Mouse (Mus musculus): ENCODE data around the gene Scgb1c1. TPM values are rescaled to one million over a fixed set of nuclear protein-coding genes. Genes with fewer than 3 reads are reported as not detected.

Scgb1c1 gene
- polyA plus RNA-seq, 2 experiments: not detected

GRCm38 (mm10) chr7:140848591-140848990 is 3.2 kb downstream of the Scgb1c1 start:
- Histone ChIP-seq H3K9ac (ENCODE audit: low read depth, low read length, severe bottlenecking) (no peak overlapping the region), H3K27me3 (ENCODE audit: control insufficient read depth, insufficient read depth, low read length) (no peaks in the 10 kb centered on the region), H3K4me1 (ENCODE audit: control insufficient read depth, insufficient read depth, low read length) (no peaks in the 10 kb centered on the region), H3K4me3 (replicated peaks; ENCODE audit: low read length) (no peak overlapping the region), H3K9me3 (ENCODE audit: control insufficient read depth, low read length) (no peaks in the 10 kb centered on the region), H3K36me3 (ENCODE audit: control insufficient read depth, insufficient read depth, low read length) (peaks cover 31% of the 10 kb centered on the region), H3K4me2 (replicated peaks; ENCODE audit: low read depth, low read length, severe bottlenecking) (no peak overlapping the region), H3K27ac (replicated peaks; ENCODE audit: low read depth, low read length) (no peak overlapping the region)
- TF ChIP-seq POLR2A (IDR thresholded peaks at IDR 0.05; ENCODE audit: borderline replicate concordance, extremely low read depth, insufficient read depth, insufficient read length): no peak
- WGBS: 86% methylated on average over 10 of the region's 10 CpGs
- no peak for ATAC-seq (ENCODE audit: low FRiP score, low read depth)
- DNase-seq (ENCODE audit: low spot score): no peak

- H3K4me1 ChIP-seq (ENCODE audit: control insufficient read depth, insufficient read depth, low read length): peaks cover 6% of the 10 kb centered on the region
- DNase-seq (ENCODE audit: low spot score): no peak
- no peak for TF ChIP-seq POLR2A (IDR thresholded peaks at IDR 0.05; ENCODE audit: borderline replicate concordance, extremely low read depth, insufficient read depth, insufficient read length)
- no peak overlapping the region for H3K4me2 ChIP-seq (replicated peaks; ENCODE audit: low read depth, low read length, severe bottlenecking)
- no peak overlapping the region for H3K9ac ChIP-seq (ENCODE audit: low read depth, low read length, severe bottlenecking)
- no peak overlapping the region for H3K4me3 ChIP-seq (replicated peaks; ENCODE audit: low read length)
- no peaks in the 10 kb centered on the region for H3K27me3 ChIP-seq (ENCODE audit: control insufficient read depth, insufficient read depth, low read length)
- H3K9me3 ChIP-seq (ENCODE audit: control insufficient read depth, low read length): no peaks in the 10 kb centered on the region
- ATAC-seq (ENCODE audit: low FRiP score, low read depth): no peak
- 95% methylated on average over 4 of the region's 4 CpGs for WGBS
- H3K27ac ChIP-seq (replicated peaks; ENCODE audit: low read depth, low read length): no peak overlapping the region
- H3K36me3 ChIP-seq (ENCODE audit: control insufficient read depth, insufficient read depth, low read length): peaks cover 42% of the 10 kb centered on the region
Measured at GRCm38 (mm10) chr7:140851916-140852315, 6.6 kb downstream of the Scgb1c1 start.

DNA sequence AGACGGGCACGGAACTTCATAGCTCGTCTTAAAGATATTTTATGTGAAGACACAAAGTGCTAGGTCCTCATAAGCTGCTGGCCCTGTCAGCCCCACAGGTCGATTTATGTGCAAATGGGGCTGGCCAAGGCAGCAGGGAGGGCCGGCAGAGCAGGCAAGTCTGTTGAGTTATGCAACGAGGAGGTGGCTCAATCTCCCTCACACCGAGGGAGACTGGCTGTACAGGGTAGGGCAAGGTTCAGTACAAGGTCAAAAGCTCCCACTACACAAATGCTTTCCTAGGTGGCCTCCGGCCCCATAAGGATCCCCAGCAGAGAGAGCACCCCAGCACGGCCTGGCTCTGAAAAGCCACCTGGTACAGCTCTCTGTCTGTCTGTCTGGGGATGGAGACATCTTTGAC is 8.0 kb downstream of the Scgb1c1 start:
- Histone ChIP-seq H3K27ac (replicated peaks; ENCODE audit: low read depth, low read length) (no peak overlapping the region), H3K4me1 (ENCODE audit: control insufficient read depth, insufficient read depth, low read length) (peaks cover 14% of the 10 kb centered on the region), H3K27me3 (ENCODE audit: control insufficient read depth, insufficient read depth, low read length) (no peaks in the 10 kb centered on the region), H3K4me3 (replicated peaks; ENCODE audit: low read length) (no peak overlapping the region), H3K9ac (ENCODE audit: low read depth, low read length, severe bottlenecking) (no peak overlapping the region), H3K36me3 (ENCODE audit: control insufficient read depth, insufficient read depth, low read length) (peaks cover 42% of the 10 kb centered on the region), H3K9me3 (ENCODE audit: control insufficient read depth, low read length) (no peaks in the 10 kb centered on the region), H3K4me2 (replicated peaks; ENCODE audit: low read depth, low read length, severe bottlenecking) (no peak overlapping the region)
- DNase-seq (ENCODE audit: low spot score): no peak
- TF ChIP-seq POLR2A (IDR thresholded peaks at IDR 0.05; ENCODE audit: borderline replicate concordance, extremely low read depth, insufficient read depth, insufficient read length): no peak
- no peak for ATAC-seq (ENCODE audit: low FRiP score, low read depth)
- WGBS: 85% methylated on average over 9 of the region's 9 CpGs

- peaks cover 19% of the 10 kb centered on the region for H3K4me1 ChIP-seq (ENCODE audit: control insufficient read depth, insufficient read depth, low read length)
- WGBS: 94% methylated on average over 18 of the region's 18 CpGs
- no peaks in the 10 kb centered on the region for H3K27me3 ChIP-seq (ENCODE audit: control insufficient read depth, insufficient read depth, low read length)
- no peak for TF ChIP-seq POLR2A (IDR thresholded peaks at IDR 0.05; ENCODE audit: borderline replicate concordance, extremely low read depth, insufficient read depth, insufficient read length)
- H3K4me2 ChIP-seq (replicated peaks; ENCODE audit: low read depth, low read length, severe bottlenecking): peak overlapping the region; percentile 98; the same call in 1 of the 2 replicates
- ATAC-seq (ENCODE audit: low FRiP score, low read depth): no peak
- no peak overlapping the region; the same call in 1 of the 2 replicates for H3K4me3 ChIP-seq (replicated peaks; ENCODE audit: low read length)
- no peak overlapping the region for H3K27ac ChIP-seq (replicated peaks; ENCODE audit: low read depth, low read length)
- H3K36me3 ChIP-seq (ENCODE audit: control insufficient read depth, insufficient read depth, low read length): peaks cover 50% of the 10 kb centered on the region
- H3K9ac ChIP-seq (ENCODE audit: low read depth, low read length, severe bottlenecking): no peak overlapping the region
- H3K9me3 ChIP-seq (ENCODE audit: control insufficient read depth, low read length): no peaks in the 10 kb centered on the region
- DNase-seq (ENCODE audit: low spot score): no peak
Measured at GRCm38 (mm10) chr7:140854483-140854882, 9.1 kb downstream of the Scgb1c1 start.

DNA sequence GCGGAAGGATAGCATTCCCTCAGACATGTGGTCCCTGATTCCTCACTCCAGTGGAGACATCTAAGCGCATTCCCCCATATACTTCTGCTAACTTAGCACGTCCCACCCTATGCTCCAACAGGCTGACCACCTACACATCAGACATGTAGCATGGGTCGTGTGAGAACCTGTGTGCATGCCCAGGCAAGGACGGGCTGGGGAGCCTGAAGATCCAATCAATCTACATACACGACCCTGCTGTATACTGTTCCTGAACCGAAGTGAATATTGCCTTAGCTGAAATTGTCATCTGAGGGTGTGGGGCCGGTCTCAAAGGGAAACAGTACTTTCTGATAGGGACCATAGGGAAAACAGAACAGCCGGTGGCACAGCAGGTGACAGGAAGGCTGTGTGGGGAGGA is 9.8 kb downstream of the Scgb1c1 start:
- TF ChIP-seq POLR2A (IDR thresholded peaks at IDR 0.05; ENCODE audit: borderline replicate concordance, extremely low read depth, insufficient read depth, insufficient read length): no peak
- ATAC-seq (ENCODE audit: low FRiP score, low read depth): no peak
- no peaks in the 10 kb centered on the region for H3K9me3 ChIP-seq (ENCODE audit: control insufficient read depth, low read length)
- peak overlapping the region; percentile 98 for H3K4me2 ChIP-seq (replicated peaks; ENCODE audit: low read depth, low read length, severe bottlenecking)
- H3K27ac ChIP-seq (replicated peaks; ENCODE audit: low read depth, low read length): no peak overlapping the region
- H3K4me1 ChIP-seq (ENCODE audit: control insufficient read depth, insufficient read depth, low read length): peaks cover 19% of the 10 kb centered on the region
- no peaks in the 10 kb centered on the region for H3K27me3 ChIP-seq (ENCODE audit: control insufficient read depth, insufficient read depth, low read length)
- no peak for DNase-seq (ENCODE audit: low spot score)
- WGBS: 79% methylated on average over 9 of the region's 9 CpGs
- peak overlapping the region; percentile 85 for H3K9ac ChIP-seq (ENCODE audit: low read depth, low read length, severe bottlenecking)
- peak overlapping the region; percentile 82 for H3K4me3 ChIP-seq (replicated peaks; ENCODE audit: low read length)
- H3K36me3 ChIP-seq (ENCODE audit: control insufficient read depth, insufficient read depth, low read length): peaks cover 56% of the 10 kb centered on the region
